Mouse (Mus musculus) lung, postnatal 4 days (tissue): ENCODE measurements at regions not wholly inside any gene's neighbourhood (a gene's known extent, or its start where the extent isn't known, plus 50 kb on each side); places are given as distances from the start of the nearest gene placed in this dataset.

Experiments
- DNase-seq, 2 experiments: peaks; one replicate each; pipeline ENCODE4 v3.0.0; 2021

GRCm38 (mm10) chr8:127994898-127995297, 363.5 kb upstream of the Nrp1 start:
- DNase-seq = no peak

GRCm38 (mm10) chr8:127995490-127995889, 362.9 kb upstream of the Nrp1 start:
- DNase-seq = no peak

- DNase-seq = no peak
These were observed 356.0 kb upstream of the Nrp1 start for GRCm38 (mm10) chr8:128002386-128002785.

- no peak for DNase-seq
These were observed 355.6 kb upstream of the Nrp1 start for GRCm38 (mm10) chr8:128002806-128003205.

- no peak for DNase-seq
These were observed 355.0 kb upstream of the Nrp1 start for GRCm38 (mm10) chr8:128003385-128003784.

- DNase-seq = peak; percentile 8 to 27
These were observed 354.5 kb upstream of the Nrp1 start for GRCm38 (mm10) chr8:128003881-128004286.

GRCm38 (mm10) chr8:128009393-128010010, 348.9 kb upstream of the Nrp1 start:
- no peak for DNase-seq

- DNase-seq = no peak
These were observed 341.2 kb upstream of the Nrp1 start for GRCm38 (mm10) chr8:128017171-128017570.

- DNase-seq = no peak
These were observed 334.7 kb upstream of the Nrp1 start for GRCm38 (mm10) chr8:128023661-128024060.

GRCm38 (mm10) chr8:128024774-128025222, 333.6 kb upstream of the Nrp1 start:
- DNase-seq = peak; percentile 38 to 48

- peak; percentile 80 to 92 for DNase-seq
These were observed 333.1 kb upstream of the Nrp1 start for GRCm38 (mm10) chr8:128025251-128025856.

- DNase-seq = no peak
These were observed 331.4 kb upstream of the Nrp1 start for GRCm38 (mm10) chr8:128026981-128027380.

- DNase-seq = no peak
These were observed 327.8 kb upstream of the Nrp1 start for GRCm38 (mm10) chr8:128030335-128031280.

GRCm38 (mm10) chr8:128034127-128034526, 324.3 kb upstream of the Nrp1 start:
- peak; percentile 27 to 46 for DNase-seq

- no peak for DNase-seq
These were observed 322.7 kb upstream of the Nrp1 start for GRCm38 (mm10) chr8:128035672-128036071.

- no peak for DNase-seq
These were observed 318.9 kb upstream of the Nrp1 start for GRCm38 (mm10) chr8:128039341-128040064.

GRCm38 (mm10) chr8:128042877-128043276, 315.5 kb upstream of the Nrp1 start:
- DNase-seq = no peak

GRCm38 (mm10) chr8:128043392-128043791, 315.0 kb upstream of the Nrp1 start:
- DNase-seq = no peak

GRCm38 (mm10) chr8:128056251-128056650, 302.2 kb upstream of the Nrp1 start:
- no peak for DNase-seq

GRCm38 (mm10) chr8:128057845-128058244, 300.6 kb upstream of the Nrp1 start:
- DNase-seq = no peak

GRCm38 (mm10) chr8:128059817-128060216, 298.6 kb upstream of the Nrp1 start:
- DNase-seq = no peak

GRCm38 (mm10) chr8:128064211-128064610, 294.2 kb upstream of the Nrp1 start:
- DNase-seq = no peak

GRCm38 (mm10) chr8:128065127-128065526, 293.3 kb upstream of the Nrp1 start:
- no peak for DNase-seq
